Mouse (Mus musculus) heart, adult 11 months (tissue): ENCODE measurements at regions not wholly inside any gene's neighbourhood (a gene's known extent, or its start where the extent isn't known, plus 50 kb on each side); places are given as distances from the start of the nearest gene placed in this dataset.

Source experiments
- DNase-seq: peaks from one replicate; pipeline ENCODE4 v3.0.0; 2022

DNA sequence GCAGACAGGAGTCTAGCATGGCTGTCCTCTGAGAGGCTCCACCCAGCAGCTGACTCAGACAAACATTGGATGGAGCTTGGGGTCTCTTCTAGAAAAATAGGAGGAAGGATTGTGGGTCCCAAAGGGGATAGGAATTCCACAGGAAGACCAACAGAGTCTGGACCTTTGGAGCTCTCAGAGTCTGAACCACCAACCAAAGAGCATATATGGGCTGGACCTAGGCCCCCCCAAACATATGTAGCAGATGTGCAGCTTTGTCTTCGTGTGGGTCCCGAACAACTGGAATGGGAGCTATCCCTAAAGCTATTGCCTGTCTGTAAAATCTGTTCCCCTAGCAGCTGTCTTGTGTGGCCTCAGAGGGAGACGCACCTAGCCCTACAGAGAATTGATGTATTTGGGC is 50.1 kb upstream of the Cpm start:
- no peak for DNase-seq

- no peak for DNase-seq
These were observed 50.6 kb upstream of the Cpm start for GRCm38 (mm10) chr10:117578696-117579146.

DNA sequence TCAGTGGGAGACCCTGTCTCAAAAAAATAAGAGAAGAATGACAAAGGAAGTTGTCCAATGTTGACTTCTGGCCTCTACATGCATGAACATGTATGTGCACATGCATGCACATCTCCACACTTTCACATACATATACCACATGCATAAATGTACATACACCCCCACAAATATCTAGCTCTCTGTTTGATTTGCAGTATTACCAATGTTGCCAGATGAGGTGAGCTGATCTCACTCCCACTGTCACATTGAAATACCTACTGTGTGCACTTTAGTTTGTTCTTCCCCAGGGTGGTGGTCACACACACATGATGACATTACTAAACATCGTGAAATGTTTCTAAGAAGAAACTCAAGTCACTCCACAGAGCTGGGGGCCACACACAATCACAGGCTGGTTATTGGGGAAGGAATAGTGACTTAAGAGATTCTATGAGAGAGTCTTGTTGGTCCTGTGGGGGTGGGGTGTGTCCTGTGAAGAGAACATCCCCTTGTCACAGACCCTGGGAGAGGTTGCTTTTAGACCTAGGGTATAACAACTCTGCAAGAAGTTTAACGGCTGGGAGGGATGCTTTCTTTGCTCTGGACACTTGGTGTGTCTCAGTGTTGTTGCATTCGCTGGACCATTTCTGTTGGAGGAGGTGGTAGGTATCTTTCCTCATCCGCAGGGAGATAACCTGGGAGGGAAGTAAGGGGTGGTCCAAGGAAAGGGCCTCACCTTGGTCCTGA is 51.2 kb upstream of the Cpm start:
- DNase-seq, result no peak

- DNase-seq, result no peak
These were observed 52.2 kb upstream of the Cpm start for GRCm38 (mm10) chr10:117576881-117577730.

DNA sequence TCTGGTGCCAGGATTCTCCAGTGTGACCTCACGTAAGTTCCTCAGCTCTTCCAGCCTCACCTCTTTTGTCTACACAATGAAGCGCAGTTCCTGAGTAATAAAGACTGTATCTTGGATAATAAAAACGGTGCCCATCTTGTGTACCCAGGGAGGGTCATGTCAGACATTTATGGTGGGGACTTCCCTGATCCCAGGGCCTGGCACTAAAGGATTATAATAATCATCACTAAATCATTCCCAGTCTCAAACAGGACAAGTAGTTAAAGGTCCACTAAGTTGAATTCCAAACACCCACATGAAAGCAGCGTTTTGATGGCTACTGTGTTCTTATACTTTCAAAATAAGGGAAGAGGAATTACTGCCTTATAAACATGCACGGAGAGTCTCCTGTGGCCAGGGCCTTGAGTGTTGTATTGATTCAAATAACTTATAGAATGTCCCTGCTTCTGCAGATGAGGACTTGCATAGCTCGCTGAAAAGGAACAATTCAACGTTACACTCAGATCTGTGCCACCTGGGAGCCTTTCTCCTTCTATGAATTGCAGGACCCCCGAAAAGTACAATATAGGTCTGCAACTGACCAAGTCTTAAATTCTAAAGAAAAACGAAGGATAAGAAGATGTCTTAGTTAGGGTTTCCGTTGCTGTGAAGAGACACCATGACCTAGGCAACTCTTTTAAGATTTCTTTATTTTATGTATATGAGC is 53.0 kb upstream of the Cpm start:
- DNase-seq, result no peak

DNA sequence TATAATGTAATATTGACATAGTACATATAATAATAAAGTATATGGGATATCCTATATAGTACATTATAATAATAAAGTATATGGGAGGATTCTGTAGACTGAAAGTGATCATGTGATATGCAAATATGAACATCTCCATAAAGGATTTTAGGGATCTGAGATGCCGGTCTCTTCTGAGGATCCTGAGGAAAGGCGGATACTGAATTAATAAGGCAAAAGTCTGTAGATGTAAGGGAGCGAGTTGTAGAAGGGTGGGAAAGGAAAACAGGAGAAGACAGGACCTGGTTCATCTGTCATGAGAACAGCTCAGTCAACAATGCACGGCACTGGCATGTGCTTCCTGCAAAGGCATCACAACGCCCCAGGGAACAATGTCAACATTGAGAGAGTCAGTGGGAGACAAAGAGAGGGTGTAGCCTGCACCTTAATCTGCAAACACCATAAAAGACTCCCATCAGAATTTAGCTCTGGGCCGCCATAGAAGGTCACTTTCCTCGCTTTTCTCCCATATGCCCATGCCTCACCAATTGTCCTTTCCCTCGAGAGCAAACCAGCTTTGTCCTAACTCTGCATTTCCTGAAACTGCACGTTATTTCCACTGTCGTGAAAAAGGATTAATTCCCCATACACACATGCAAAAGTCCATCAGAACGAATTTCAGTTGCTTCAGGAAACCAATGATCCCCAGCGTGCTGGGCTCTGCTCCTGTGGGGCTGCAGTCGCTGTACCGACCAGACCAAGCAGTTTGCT is 53.7 kb upstream of the Cpm start:
- no peak for DNase-seq

GRCm38 (mm10) chr10:117574915-117575314 is 54.4 kb upstream of the Cpm start:
- no peak for DNase-seq

DNA sequence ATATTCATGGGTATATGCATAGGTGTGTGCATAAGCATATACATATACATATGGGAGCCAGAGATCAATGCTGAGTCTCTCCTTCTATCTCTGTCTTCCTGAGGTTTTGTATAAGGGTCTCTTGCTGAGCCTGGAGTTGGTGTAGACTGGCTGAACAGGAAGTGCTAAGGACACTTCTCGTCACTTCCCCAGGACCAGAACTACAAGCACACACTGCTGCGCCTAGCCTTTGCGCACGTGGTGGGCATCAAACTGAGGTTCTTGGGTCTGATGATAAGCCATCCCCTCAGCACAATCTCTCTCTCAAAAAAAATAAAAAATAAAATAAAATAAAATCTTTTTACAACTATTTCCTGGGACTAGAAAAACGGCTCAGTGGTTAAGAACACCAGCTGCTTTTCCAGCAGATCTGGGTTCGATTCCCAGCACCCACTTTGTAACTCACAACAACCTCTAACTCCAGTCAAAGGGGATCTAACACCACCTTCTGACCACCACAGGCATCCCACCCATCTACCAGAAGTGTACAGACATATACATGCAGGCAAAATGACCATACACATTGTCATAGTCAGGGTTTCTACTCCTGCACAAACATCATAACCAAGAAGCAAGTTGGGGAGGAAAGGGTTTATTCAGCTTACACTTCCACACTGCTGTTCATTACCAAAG is 55.1 kb upstream of the Cpm start:
- no peak for DNase-seq

- no peak for DNase-seq
These were observed 55.8 kb upstream of the Cpm start for GRCm38 (mm10) chr10:117573596-117573850.

GRCm38 (mm10) chr10:117572746-117573595 is 56.3 kb upstream of the Cpm start:
- DNase-seq, result no peak

DNA sequence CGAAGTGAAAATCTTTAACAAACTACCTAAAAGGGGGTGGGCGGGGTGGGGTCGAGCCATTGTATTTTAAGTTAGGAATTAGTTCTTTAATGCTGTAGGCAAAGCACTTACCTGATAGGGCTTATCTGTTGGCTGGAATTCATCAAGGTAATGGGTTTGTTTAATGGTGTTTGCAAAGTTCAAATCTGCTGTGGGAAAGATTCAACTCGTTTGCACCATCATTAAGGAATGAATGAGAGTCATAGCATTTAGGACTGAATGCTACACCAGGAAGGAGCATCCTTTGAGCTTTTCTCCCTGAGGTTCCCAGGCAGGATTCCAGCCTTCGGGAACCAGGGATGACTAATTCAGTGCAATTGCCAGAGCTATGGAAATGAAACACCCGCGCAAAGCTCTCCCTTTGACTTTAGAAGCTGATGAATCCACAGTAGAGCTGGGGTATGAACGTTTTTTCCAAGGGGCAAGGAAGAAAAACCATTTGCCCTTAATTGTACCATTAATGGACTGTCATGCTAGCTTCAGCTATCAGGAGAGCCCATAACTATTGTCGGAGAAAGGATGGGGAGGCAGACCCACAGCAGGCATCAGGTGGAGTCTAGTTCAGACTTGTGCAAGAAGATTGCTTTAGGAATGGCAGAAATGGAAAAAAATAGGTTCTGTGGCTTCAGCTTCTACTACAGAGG is 57.3 kb upstream of the Cpm start:
- DNase-seq, result no peak

DNA sequence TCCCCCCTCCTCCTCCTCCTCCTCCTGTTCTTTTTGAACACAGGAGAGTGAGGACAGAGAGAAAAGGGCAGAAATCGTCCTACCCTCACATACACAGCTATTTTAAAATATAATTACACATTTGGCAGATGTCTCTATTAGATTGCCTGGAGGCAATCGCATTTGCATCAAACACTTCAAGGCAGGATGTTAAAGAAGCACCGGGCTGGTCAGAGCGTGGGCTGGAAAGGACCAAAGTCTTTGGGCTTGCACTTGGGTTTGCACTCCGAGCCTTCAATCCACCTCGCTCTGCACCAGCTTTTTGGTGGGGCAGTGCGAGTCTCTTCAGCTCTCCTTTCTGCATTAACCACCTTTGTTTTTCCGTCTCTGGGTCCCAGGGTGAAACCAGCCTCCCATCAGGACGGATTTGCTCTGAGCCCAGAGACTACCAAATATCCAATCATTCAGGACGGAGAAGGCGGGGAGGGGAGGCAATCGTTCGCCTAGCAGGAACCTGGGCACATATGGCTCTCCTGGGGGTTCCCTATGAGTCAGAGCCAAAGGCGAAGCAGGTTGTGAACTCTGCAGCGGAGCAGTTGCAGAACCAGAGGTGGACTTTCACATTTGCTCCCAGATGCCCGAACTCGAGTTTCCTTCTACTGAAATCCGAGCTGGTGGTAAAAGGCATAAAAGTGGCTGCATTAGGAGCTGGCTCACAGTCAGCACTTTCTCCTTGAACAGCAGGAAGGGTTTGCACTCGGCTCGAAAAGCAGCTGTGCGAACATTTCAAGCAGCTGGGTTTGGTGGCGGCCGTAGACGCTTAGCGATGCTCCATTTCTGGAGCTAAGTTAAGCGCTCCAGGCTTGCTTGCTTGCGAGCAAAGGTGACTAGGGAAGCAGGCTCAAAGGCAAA is 58.1 kb upstream of the Cpm start:
- DNase-seq, result peak; percentile 89

DNA sequence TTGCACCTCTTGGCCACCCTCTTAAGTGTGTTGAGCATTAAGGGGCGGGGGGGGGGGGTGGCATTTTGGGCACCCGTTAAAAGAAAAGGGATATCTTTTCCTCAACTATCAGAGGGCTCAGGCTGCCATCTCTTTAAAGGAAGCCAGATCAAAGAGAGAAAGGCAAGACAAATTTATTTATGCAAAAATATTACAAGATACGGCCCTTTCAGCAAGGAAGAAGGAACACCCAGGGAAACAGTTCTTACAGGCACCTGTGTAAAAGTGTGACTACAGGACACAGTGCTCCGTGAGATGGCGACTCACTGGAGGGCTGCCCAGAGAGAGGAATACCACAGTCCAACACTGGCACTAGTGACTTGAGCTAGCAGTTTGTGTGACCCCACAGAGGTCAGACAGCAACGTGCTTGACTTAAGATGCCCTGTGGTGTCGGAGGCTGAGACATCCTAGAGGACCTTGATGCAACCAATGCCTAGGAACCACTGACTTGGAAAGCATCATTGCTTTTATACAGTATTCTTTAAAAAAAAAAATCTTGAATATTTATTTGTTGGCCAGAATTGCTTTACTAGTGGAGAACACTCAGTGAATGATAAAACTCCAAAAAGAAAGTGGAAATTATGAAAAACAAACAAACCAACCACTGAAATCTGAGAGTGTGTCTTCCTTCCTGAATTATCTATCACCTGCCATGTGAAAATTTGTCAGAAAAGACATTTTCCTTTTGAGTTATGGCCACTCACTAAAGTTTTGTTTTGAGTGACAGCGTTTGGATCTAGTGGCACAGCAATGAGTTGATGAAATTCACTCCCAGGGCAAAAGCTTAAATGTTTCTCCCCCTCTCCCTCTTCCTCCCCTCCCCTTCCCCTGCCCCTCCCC is 59.0 kb upstream of the Cpm start:
- no peak for DNase-seq

GRCm38 (mm10) chr10:117569301-117570079 is 59.8 kb upstream of the Cpm start:
- DNase-seq, result no peak

DNA sequence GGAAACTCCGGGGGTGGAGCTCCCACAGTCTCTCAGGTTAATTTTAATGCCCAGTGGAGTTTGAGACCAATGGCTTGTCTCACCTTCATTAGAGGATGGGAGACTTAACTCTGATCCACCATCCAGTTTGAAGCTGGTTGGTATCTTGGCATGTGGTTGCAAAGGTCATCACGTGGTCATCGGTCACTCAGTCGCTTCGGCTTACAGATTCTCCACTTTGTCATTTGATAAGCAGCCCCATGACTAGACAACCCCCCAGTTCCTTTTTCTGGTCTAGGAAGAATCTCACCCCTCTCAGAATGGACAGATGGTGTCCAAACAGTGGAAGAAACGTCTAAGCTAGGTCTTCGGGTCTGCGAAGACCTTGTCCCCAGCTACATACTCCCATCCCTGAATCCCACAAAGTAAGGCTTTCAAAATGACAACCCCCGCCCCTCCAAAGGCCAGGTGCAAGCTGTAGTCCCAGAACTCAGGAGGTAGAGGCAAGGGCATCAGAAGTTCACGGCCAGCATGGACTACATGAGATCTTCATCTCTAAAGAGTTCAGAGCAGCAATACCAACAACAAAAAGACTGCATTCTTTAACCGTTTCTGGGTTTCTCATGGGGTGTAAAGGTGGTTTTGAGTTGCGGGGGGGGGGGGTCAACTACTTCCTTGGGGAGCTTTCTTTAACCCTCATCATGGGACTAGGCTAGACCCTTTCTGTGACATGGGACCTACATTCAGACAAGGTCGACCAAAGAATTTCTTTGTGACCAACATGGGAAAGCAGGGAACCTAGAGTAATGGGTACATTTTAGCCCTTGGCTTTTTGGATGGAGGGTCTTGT is 60.6 kb upstream of the Cpm start:
- DNase-seq, result no peak

DNA sequence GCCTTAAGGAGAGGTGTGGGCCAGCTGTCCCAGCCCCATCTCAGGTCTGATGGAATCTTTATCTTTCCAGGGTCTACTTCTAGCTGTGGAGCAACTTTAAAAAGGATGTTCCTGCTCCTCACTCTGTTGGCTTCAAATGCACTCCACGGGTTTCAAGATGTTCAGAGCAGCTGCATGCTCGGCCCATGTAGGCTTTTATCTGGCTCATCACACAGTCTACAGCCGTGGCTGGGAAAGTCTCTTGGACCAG is 61.2 kb upstream of the Cpm start:
- no peak for DNase-seq

- DNase-seq, result no peak
These were observed 61.7 kb upstream of the Cpm start for GRCm38 (mm10) chr10:117567379-117568137.
